Mouse (Mus musculus): Measurements from ENCODE around the gene Fah. TPM values are rescaled to one million over a fixed set of nuclear protein-coding genes. Genes with fewer than 3 reads are reported as not detected.

Gene Fah
- polyA plus RNA-seq, 1 experiment = 8.4 TPM

DNA sequence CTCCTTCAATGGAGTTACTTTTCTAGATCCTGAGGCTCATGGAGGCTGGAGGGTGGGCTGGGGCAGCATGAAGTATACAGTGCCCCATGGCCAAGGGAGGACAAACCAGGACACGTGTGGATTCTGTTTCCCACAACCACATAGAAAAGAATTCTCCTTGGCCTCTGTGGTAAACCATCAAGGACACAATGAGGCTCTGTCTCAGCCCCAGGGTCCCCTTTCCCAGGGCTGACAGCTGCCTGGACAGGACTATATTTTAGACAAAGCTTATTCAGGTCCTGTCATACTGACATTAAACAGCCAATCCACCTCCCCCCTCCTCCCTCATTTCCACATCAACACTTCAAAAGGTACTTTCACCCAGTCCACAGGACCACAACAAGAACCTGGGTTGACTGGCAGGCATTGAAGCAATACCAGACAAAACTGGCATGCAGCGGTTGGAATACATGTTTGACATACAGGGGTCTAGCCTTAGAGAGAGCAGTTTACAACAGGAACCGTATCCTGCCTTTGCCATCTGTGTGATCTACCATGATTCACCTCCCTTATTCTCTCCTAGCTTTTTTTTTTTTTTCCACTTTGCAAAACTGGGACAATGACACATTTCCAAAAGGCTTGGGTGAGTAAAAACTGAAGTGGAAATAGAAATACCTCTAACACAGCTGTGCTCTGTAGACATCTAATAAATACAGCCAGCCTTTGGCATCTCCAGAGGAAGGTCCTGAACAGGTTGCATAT, 20.0 kb downstream of the Fah start:
- H3K4me1 ChIP-seq (ENCODE audit: control insufficient read depth, insufficient read depth, insufficient read length) = no peaks in the 10 kb centered on the region
- no peaks in the 10 kb centered on the region for H3K36me3 ChIP-seq (ENCODE audit: control insufficient read depth, insufficient read depth, low read length)
- no peak overlapping the region for H3K4me3 ChIP-seq (ENCODE audit: extremely low read depth, insufficient read depth, insufficient read length)
- DNase-seq (ENCODE audit: low read depth in 1 of 2, low spot score in 2 of 2) = no peak
- H3K27me3 ChIP-seq (ENCODE audit: control insufficient read depth, insufficient read depth, low read length) = no peaks in the 10 kb centered on the region
- TF ChIP-seq CTCF (IDR thresholded peaks at IDR 0.05; ENCODE audit: extremely low read depth, insufficient read depth, insufficient read length, insufficient replicate concordance) = no peak
- no peak for TF ChIP-seq POLR2A (IDR thresholded peaks at IDR 0.05; ENCODE audit: low read depth, low read length)
- H3K27ac ChIP-seq (ENCODE audit: insufficient read depth, low read length) = no peak overlapping the region
- 80% methylated on average over 3 of the region's 3 CpGs for WGBS

DNA sequence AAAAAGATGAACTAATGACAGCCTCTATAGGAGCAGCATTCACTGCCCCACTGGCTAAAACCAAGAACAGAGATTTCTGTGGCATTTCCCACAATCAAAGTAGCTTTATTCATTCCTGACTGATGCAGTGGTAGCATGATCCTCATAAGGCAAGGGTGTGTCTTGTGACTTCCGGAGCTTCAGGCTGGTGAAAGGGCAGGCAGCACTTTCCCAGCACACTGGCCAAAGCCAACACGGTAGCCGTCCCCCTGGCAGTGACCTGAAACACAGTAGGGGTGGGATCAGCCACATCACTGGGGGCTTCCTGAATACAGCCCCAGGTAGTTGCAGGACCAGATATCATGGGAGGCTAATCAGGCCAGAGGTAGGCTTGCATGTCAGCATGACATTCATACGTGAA, 21.4 kb downstream of the Fah start:
- no peak for DNase-seq (ENCODE audit: low read depth in 1 of 2, low spot score in 2 of 2)
- H3K27ac ChIP-seq (ENCODE audit: insufficient read depth, low read length) = no peak overlapping the region
- H3K27me3 ChIP-seq (ENCODE audit: control insufficient read depth, insufficient read depth, low read length) = no peaks in the 10 kb centered on the region
- H3K4me3 ChIP-seq (ENCODE audit: extremely low read depth, insufficient read depth, insufficient read length) = no peak overlapping the region
- no peaks in the 10 kb centered on the region for H3K4me1 ChIP-seq (ENCODE audit: control insufficient read depth, insufficient read depth, insufficient read length)
- no peak for TF ChIP-seq CTCF (IDR thresholded peaks at IDR 0.05; ENCODE audit: extremely low read depth, insufficient read depth, insufficient read length, insufficient replicate concordance)
- no peak for TF ChIP-seq POLR2A (IDR thresholded peaks at IDR 0.05; ENCODE audit: low read depth, low read length)
- WGBS = 95% methylated on average over 4 of the region's 4 CpGs
- no peaks in the 10 kb centered on the region for H3K36me3 ChIP-seq (ENCODE audit: control insufficient read depth, insufficient read depth, low read length)

DNA sequence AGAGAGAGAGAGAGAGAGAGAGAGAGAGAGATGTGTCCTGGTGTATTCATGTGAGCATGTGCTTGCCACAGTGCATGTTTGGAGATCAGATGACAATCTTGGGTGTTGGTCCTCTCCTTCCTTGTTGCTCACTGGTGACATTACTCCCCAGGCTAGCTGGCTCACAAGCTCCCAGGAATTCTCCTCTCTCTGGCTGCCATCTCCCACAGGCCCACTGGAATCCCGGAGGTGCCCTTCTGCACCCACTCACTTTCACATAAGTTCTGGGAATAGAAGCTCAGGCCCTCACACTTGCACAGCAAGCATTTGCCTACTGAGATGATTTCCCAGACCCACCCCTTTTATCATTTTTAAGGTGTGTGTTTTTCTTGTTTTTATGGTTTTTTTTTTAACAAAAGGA, 26.8 kb downstream of the Fah start:
- WGBS = 90% methylated on average over 1 of the region's 1 CpGs
- DNase-seq (ENCODE audit: low read depth in 1 of 2, low spot score in 2 of 2) = no peak
- H3K4me1 ChIP-seq (ENCODE audit: control insufficient read depth, insufficient read depth, insufficient read length) = no peaks in the 10 kb centered on the region
- H3K27me3 ChIP-seq (ENCODE audit: control insufficient read depth, insufficient read depth, low read length) = no peaks in the 10 kb centered on the region
- no peaks in the 10 kb centered on the region for H3K36me3 ChIP-seq (ENCODE audit: control insufficient read depth, insufficient read depth, low read length)
- no peak overlapping the region for H3K27ac ChIP-seq (ENCODE audit: insufficient read depth, low read length)
- TF ChIP-seq CTCF (IDR thresholded peaks at IDR 0.05; ENCODE audit: extremely low read depth, insufficient read depth, insufficient read length, insufficient replicate concordance) (no peak), POLR2A (IDR thresholded peaks at IDR 0.05; ENCODE audit: low read depth, low read length) (no peak)
- H3K4me3 ChIP-seq (ENCODE audit: extremely low read depth, insufficient read depth, insufficient read length) = no peak overlapping the region

DNA sequence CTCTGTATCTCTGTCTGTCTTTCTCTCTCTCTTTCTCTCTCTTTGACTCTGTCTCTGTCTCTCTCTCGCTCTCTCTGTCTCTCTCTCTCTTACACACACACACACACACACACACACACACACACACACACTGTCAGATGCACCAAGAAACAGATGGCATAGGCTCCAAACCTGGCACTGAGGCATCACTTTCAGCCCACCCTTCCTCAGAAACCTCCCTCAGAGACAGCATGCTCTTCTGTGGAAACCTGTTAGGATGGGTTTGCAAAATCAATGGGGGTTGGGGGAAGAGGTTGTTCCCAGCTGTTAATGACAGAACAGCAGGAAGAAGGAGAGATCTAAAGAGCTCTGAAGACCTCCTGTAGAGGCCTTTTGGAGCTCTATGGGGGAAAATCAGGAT, 27.7 kb downstream of the Fah start:
- WGBS = 67% methylated on average over 1 of the region's 1 CpGs

DNA sequence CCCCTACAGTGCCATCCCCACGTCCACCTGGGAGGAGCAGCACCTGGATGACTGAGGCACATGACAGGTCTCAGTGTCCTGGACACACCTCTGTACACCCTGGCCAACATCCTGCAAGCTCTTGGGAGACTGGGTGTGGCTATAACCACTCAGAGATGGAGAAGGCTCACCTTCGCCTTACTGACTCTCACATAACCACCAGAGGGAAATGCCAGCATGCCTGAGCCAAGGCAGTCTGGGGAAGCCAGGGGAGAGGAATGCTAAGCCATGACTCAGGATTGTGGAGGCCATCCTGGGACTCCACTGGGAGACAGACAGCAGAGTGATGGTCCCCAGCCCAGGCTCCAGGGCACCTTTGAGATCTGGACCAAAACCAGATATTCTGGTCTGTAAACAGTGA, 29.5 kb downstream of the Fah start:
- Histone ChIP-seq H3K27ac (ENCODE audit: insufficient read depth, low read length) (no peak overlapping the region), H3K27me3 (ENCODE audit: control insufficient read depth, insufficient read depth, low read length) (no peaks in the 10 kb centered on the region), H3K36me3 (ENCODE audit: control insufficient read depth, insufficient read depth, low read length) (no peaks in the 10 kb centered on the region), H3K4me1 (ENCODE audit: control insufficient read depth, insufficient read depth, insufficient read length) (no peaks in the 10 kb centered on the region), H3K4me3 (ENCODE audit: extremely low read depth, insufficient read depth, insufficient read length) (no peak overlapping the region)
- no peak for DNase-seq (ENCODE audit: low read depth in 1 of 2, low spot score in 2 of 2)
- no peak for TF ChIP-seq CTCF (IDR thresholded peaks at IDR 0.05; ENCODE audit: extremely low read depth, insufficient read depth, insufficient read length, insufficient replicate concordance)
- no peak for TF ChIP-seq POLR2A (IDR thresholded peaks at IDR 0.05; ENCODE audit: low read depth, low read length)
- WGBS = 76% methylated on average over 2 of the region's 2 CpGs

More for the DNA sequence above, 27.7 kb downstream of the Fah start:
- no peak for DNase-seq (ENCODE audit: low read depth in 1 of 2, low spot score in 2 of 2)
- Histone ChIP-seq H3K4me1 (ENCODE audit: control insufficient read depth, insufficient read depth, insufficient read length) (no peaks in the 10 kb centered on the region), H3K4me3 (ENCODE audit: extremely low read depth, insufficient read depth, insufficient read length) (no peak overlapping the region), H3K27ac (ENCODE audit: insufficient read depth, low read length) (no peak overlapping the region), H3K27me3 (ENCODE audit: control insufficient read depth, insufficient read depth, low read length) (no peaks in the 10 kb centered on the region), H3K36me3 (ENCODE audit: control insufficient read depth, insufficient read depth, low read length) (no peaks in the 10 kb centered on the region)
- TF ChIP-seq POLR2A (IDR thresholded peaks at IDR 0.05; ENCODE audit: low read depth, low read length) = no peak
- TF ChIP-seq CTCF (IDR thresholded peaks at IDR 0.05; ENCODE audit: extremely low read depth, insufficient read depth, insufficient read length, insufficient replicate concordance) = no peak

DNA sequence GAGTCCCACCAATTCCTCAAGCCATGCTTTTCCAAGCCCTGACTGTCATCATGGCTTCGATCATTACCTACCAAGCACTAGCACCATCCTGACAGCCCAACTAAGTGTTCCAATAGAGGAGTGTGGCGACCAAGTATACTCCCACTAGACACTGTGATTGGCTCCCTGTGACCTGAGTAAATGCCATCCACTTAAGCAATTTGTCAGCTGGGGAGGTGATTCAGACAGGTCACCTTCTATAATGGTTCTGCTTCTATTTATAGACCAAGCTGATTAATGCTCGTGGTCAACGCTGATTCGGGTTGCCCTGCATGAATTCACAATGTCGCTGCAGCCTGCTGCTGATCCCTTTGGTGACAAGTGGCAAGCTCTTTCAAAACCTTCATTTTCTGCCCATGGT, 40.3 kb downstream of the Fah start:
- TF ChIP-seq POLR2A (IDR thresholded peaks at IDR 0.05; ENCODE audit: low read depth, low read length) (no peak), CTCF (IDR thresholded peaks at IDR 0.05; ENCODE audit: extremely low read depth, insufficient read depth, insufficient read length, insufficient replicate concordance) (no peak)

DNA sequence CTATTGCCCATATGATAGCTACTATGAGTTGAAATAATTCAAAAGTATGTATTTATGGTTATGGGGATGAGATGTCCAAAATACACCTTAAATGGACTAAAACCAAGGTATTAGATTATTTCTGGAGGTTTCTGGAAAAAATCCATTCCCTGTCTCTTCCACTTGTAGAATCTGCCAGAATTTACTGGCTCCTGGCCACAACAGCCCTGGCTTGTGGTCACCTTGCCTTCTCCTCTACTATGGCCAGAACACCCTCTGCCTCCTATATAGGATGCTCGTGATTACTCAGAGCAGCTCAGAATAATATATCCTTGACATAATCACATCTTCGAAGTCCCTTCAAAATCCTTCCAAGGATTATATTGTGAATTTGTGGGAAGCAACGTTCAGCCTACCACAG, 42.3 kb downstream of the Fah start:
- H3K4me3 ChIP-seq (ENCODE audit: extremely low read depth, insufficient read depth, insufficient read length) = no peak overlapping the region
- H3K36me3 ChIP-seq (ENCODE audit: control insufficient read depth, insufficient read depth, low read length) = no peaks in the 10 kb centered on the region
- no peaks in the 10 kb centered on the region for H3K4me1 ChIP-seq (ENCODE audit: control insufficient read depth, insufficient read depth, insufficient read length)
- no peak overlapping the region for H3K27ac ChIP-seq (ENCODE audit: insufficient read depth, low read length)
- no peaks in the 10 kb centered on the region for H3K27me3 ChIP-seq (ENCODE audit: control insufficient read depth, insufficient read depth, low read length)
- DNase-seq (ENCODE audit: low read depth in 1 of 2, low spot score in 2 of 2) = no peak
- 76% methylated on average over 3 of the region's 3 CpGs for WGBS
- TF ChIP-seq POLR2A (IDR thresholded peaks at IDR 0.05; ENCODE audit: low read depth, low read length) = no peak
- no peak for TF ChIP-seq CTCF (IDR thresholded peaks at IDR 0.05; ENCODE audit: extremely low read depth, insufficient read depth, insufficient read length, insufficient replicate concordance)

More for the DNA sequence above, 40.3 kb downstream of the Fah start:
- H3K36me3 ChIP-seq (ENCODE audit: control insufficient read depth, insufficient read depth, low read length) = no peaks in the 10 kb centered on the region
- H3K27ac ChIP-seq (ENCODE audit: insufficient read depth, low read length) = no peak overlapping the region
- WGBS = 63% methylated on average over 6 of the region's 6 CpGs
- DNase-seq (ENCODE audit: low read depth in 1 of 2, low spot score in 2 of 2) = no peak
- H3K27me3 ChIP-seq (ENCODE audit: control insufficient read depth, insufficient read depth, low read length) = no peaks in the 10 kb centered on the region
- no peaks in the 10 kb centered on the region for H3K4me1 ChIP-seq (ENCODE audit: control insufficient read depth, insufficient read depth, insufficient read length)
- no peak overlapping the region for H3K4me3 ChIP-seq (ENCODE audit: extremely low read depth, insufficient read depth, insufficient read length)

Data from spleen, adult 2 months (tissue).